Mouse (Mus musculus): ENCODE measurements around the gene Dgcr2.

Dgcr2 gene

GRCm38 (mm10) chr16:17809125-17809524 lies 89.2 kb downstream of the Dgcr2 start:
- DNase-seq (ENCODE audit: low read depth, low spot score): no peak

GRCm38 (mm10) chr16:17807192-17808009 lies 91.0 kb downstream of the Dgcr2 start:
- DNase-seq (ENCODE audit: low read depth, low spot score): peak; percentile 40

GRCm38 (mm10) chr16:17806581-17807191 lies 91.7 kb downstream of the Dgcr2 start:
- no peak for DNase-seq (ENCODE audit: low read depth, low spot score)

GRCm38 (mm10) chr16:17804982-17805381 lies 93.4 kb downstream of the Dgcr2 start:
- DNase-seq (ENCODE audit: low read depth, low spot score): no peak

- no peak for DNase-seq (ENCODE audit: low read depth, low spot score)
These were observed 93.9 kb downstream of the Dgcr2 start for GRCm38 (mm10) chr16:17804449-17804912.

GRCm38 (mm10) chr16:17803675-17804448 lies 94.5 kb downstream of the Dgcr2 start:
- DNase-seq (ENCODE audit: low read depth, low spot score): no peak

GRCm38 (mm10) chr16:17802839-17803674 lies 95.3 kb downstream of the Dgcr2 start:
- DNase-seq (ENCODE audit: low read depth, low spot score): no peak

GRCm38 (mm10) chr16:17802456-17802838 lies 95.9 kb downstream of the Dgcr2 start:
- DNase-seq (ENCODE audit: low read depth, low spot score): no peak

- no peak for DNase-seq (ENCODE audit: low read depth, low spot score)
These were observed 96.4 kb downstream of the Dgcr2 start for GRCm38 (mm10) chr16:17801777-17802455.

- DNase-seq (ENCODE audit: low read depth, low spot score): no peak
These were observed 98.8 kb downstream of the Dgcr2 start for GRCm38 (mm10) chr16:17799584-17799983.

- no peak for DNase-seq (ENCODE audit: low read depth, low spot score)
These were observed 99.8 kb downstream of the Dgcr2 start for GRCm38 (mm10) chr16:17798321-17799180.

- DNase-seq (ENCODE audit: low read depth, low spot score): no peak
These were observed 100.5 kb downstream of the Dgcr2 start for GRCm38 (mm10) chr16:17797812-17798311.

GRCm38 (mm10) chr16:17796971-17797811 lies 101.2 kb downstream of the Dgcr2 start, which contains the start of gene Scarf2:
Gene Scarf2 (plus strand): TSS chr16:17797282.
- DNase-seq (ENCODE audit: low read depth, low spot score): no peak

GRCm38 (mm10) chr16:17796519-17796918 lies 101.8 kb downstream of the Dgcr2 start:
- DNase-seq (ENCODE audit: low read depth, low spot score): no peak

GRCm38 (mm10) chr16:17795643-17796042 lies 102.7 kb downstream of the Dgcr2 start:
- DNase-seq (ENCODE audit: low read depth, low spot score): no peak

- no peak for DNase-seq (ENCODE audit: low read depth, low spot score)
These were observed 104.3 kb downstream of the Dgcr2 start for GRCm38 (mm10) chr16:17794047-17794446.

GRCm38 (mm10) chr16:17792728-17793127 lies 105.6 kb downstream of the Dgcr2 start:
- no peak for DNase-seq (ENCODE audit: low read depth, low spot score)

Data from A20 (cell line).